Mouse (Mus musculus): ENCODE results near the gene Mfn2.
A peak's percentile ranks its signal among the peaks of the same experiment; 100 is the strongest.

Mfn2 gene

GRCm38 (mm10) chr4:147904313-147905089 is at the start of gene Mfn2:
TSS of gene Mfn2 (minus strand) at chr4:147904704.
- peak; percentile 80 to 87 for DNase-seq

- no peak for DNase-seq
These were observed 49.1 kb upstream of the Mfn2 start for GRCm38 (mm10) chr4:147953590-147953989.

- DNase-seq, result no peak
These were observed 43.0 kb upstream of the Mfn2 start for GRCm38 (mm10) chr4:147947511-147947910.

GRCm38 (mm10) chr4:147943005-147943404 is 38.5 kb upstream of the Mfn2 start:
- DNase-seq, result no peak

- peak in 1 of 2 experiments; percentile 36 for DNase-seq
These were observed 36.8 kb upstream of the Mfn2 start for GRCm38 (mm10) chr4:147941045-147942020.

GRCm38 (mm10) chr4:147940576-147941044 is 36.1 kb upstream of the Mfn2 start, which contains the start of gene 2510039O18Rik:
TSS of gene 2510039O18Rik (plus strand) at chr4:147940895.
- peak; percentile 78 to 80 for DNase-seq

GRCm38 (mm10) chr4:147940111-147940510 is 35.6 kb upstream of the Mfn2 start:
- no peak for DNase-seq

GRCm38 (mm10) chr4:147938148-147939096 is 33.9 kb upstream of the Mfn2 start:
- DNase-seq, result no peak

GRCm38 (mm10) chr4:147937486-147937885 is 33.0 kb upstream of the Mfn2 start:
- DNase-seq, result no peak

GRCm38 (mm10) chr4:147937021-147937420 is 32.5 kb upstream of the Mfn2 start:
- no peak for DNase-seq

GRCm38 (mm10) chr4:147936331-147936954 is 31.9 kb upstream of the Mfn2 start, which contains the start of gene Plod1:
TSS of gene Plod1 (minus strand) at chr4:147936767.
- DNase-seq, result peak; percentile 70 to 84

- no peak for DNase-seq
These were observed 31.4 kb upstream of the Mfn2 start for GRCm38 (mm10) chr4:147935904-147936303.

GRCm38 (mm10) chr4:147934611-147935010 is 30.1 kb upstream of the Mfn2 start:
- no peak for DNase-seq

GRCm38 (mm10) chr4:147934134-147934533 is 29.6 kb upstream of the Mfn2 start:
- no peak for DNase-seq

- DNase-seq, result no peak
These were observed 26.4 kb upstream of the Mfn2 start for GRCm38 (mm10) chr4:147930946-147931345.

GRCm38 (mm10) chr4:147928540-147928939 is 24.0 kb upstream of the Mfn2 start:
- no peak for DNase-seq

GRCm38 (mm10) chr4:147928136-147928535 is 23.6 kb upstream of the Mfn2 start:
- no peak for DNase-seq

GRCm38 (mm10) chr4:147927705-147928104 is 23.2 kb upstream of the Mfn2 start:
- DNase-seq, result peak in 1 of 2 experiments; percentile 18

GRCm38 (mm10) chr4:147922341-147922740 is 17.8 kb upstream of the Mfn2 start:
- DNase-seq, result no peak

- no peak for DNase-seq
These were observed 16.5 kb upstream of the Mfn2 start for GRCm38 (mm10) chr4:147920973-147921372.

GRCm38 (mm10) chr4:147918459-147919121 is 14.1 kb upstream of the Mfn2 start:
- peak in 1 of 2 experiments; percentile 39 for DNase-seq
